8 mouse cellular contexts compared by ENCODE assay signal in the genomic region with DNA sequence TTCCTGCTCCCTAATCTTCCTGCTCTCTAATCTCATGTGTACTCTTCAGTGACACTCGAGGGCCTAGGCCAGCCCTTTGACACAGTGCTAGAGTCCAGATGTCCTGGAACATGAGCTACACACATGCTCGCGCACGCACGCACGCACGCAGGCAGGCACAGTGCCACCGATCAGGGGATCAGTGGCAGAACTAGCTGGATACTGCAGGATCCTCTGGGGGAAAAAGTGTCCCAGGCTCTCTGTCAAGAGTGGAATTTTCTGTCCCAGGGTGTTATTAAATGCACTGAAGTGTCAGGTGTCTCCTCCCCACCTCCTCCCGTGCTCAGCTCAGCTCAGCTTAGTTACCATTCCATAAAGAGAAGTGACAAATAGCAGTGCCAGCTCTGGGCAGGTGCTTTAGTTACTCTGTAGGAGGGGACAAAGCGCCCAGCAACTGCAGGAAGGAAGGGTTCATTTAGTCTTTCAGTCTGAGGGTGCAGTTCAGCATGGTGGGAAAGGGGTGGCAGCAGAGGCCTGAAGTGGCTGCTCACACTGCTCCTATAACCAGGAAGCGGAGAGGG. TPM values are rescaled to one million over a fixed set of nuclear protein-coding genes. Genes with fewer than 3 reads are reported as not detected.
A peak's percentile ranks its signal among the peaks of the same experiment; 100 is the strongest.
DNase-seq lines count a peak whose midpoint lies in the region; ATAC-seq and TF ChIP-seq lines count a peak whose summit lies in the region.

No protein-coding gene starts in this region.

- H3K4me1 ChIP-seq in E14TG2a.4 (replicated peaks; ENCODE audit: low read depth, low read length): peaks cover 31% of the 10 kb centered on the region
- H3K4me1 ChIP-seq in embryonic fibroblast, embryonic 13.5 days (ENCODE audit: control insufficient read depth, insufficient read depth, low read length): no peaks in the 10 kb centered on the region

- ATAC-seq in inflammation-experienced regulatory T-cells, adult 6 months: no peak

- DNase-seq in heart, adult 11 months: peak; percentile 96
- no peak for DNase-seq in heart, adult 9 months (ENCODE audit: low spot score in 2 of 2)
- DNase-seq in kidney, postnatal 36 days: peak; percentile 66
- no peak for DNase-seq in right cerebral cortex, postnatal 25 days
- no peak for DNase-seq in ovary, postnatal 10 days (ENCODE audit: low spot score)

- peak; percentile 12 for TF ChIP-seq CTCF in E14TG2a.4 (conservative IDR thresholded peaks at IDR 0.05; ENCODE audit: low read length)
- peak; percentile 15; the same call in 1 of the 2 replicates for TF ChIP-seq CTCF in embryonic fibroblast, embryonic 13.5 days (IDR thresholded peaks at IDR 0.05; ENCODE audit: borderline replicate concordance, insufficient read depth, low read length)

- peaks cover 2% of the 10 kb centered on the region for H3K36me3 ChIP-seq in E14TG2a.4 (ENCODE audit: insufficient read depth, low read length)

- H3K9me3 ChIP-seq in E14TG2a.4 (ENCODE audit: low read length): no peaks in the 10 kb centered on the region

- TF ChIP-seq POLR2A in embryonic fibroblast, embryonic 13.5 days (IDR thresholded peaks at IDR 0.05; ENCODE audit: low read depth, low read length): no peak

- H3K4me3 ChIP-seq in E14TG2a.4 (replicated peaks; ENCODE audit: low read length): no peak overlapping the region
- no peak overlapping the region for H3K4me3 ChIP-seq in embryonic fibroblast, embryonic 13.5 days (ENCODE audit: insufficient read depth, low read length)

- H3K27me3 ChIP-seq in E14TG2a.4 (ENCODE audit: insufficient read depth, low read length): no peaks in the 10 kb centered on the region

- no peak overlapping the region for H3K27ac ChIP-seq in embryonic fibroblast, embryonic 13.5 days (ENCODE audit: insufficient read depth, low read length)

RNA-seq across cellular contexts. Expression of a gene that starts 7.4 kb away (rescaled TPM):
- 154 and 171 TPM in 2 replicates for polyA plus RNA-seq in embryonic fibroblast, embryonic 13.5 days (2011; ENCODE audit: insufficient read length, low read depth, missing spikeins)
- polyA plus RNA-seq in inflammation-experienced regulatory T-cells, adult 6 months (2017; shearing (Covaris generic)): 100 to 1,000 TPM; 393 to 568 (median 531) TPM

RNA-seq across cellular contexts. Expression of a gene that starts 18.5 kb away (rescaled TPM):
- 4.4 and 4.9 TPM in 2 replicates for polyA plus RNA-seq in embryonic fibroblast, embryonic 13.5 days (2011; ENCODE audit: insufficient read length, low read depth, missing spikeins)
- 1 to 10 TPM in 2 of 3 experiments, not detected in 1; 2.6 to 3.5 TPM for polyA plus RNA-seq in inflammation-experienced regulatory T-cells, adult 6 months (2017; shearing (Covaris generic))

RNA-seq across cellular contexts. Expression of a gene that starts 22.8 kb away (rescaled TPM):
- 99.2 and 103 TPM in 2 replicates for polyA plus RNA-seq in embryonic fibroblast, embryonic 13.5 days (2011; ENCODE audit: insufficient read length, low read depth, missing spikeins)
- 100 to 1,000 TPM; 101 to 149 (median 103) TPM for polyA plus RNA-seq in inflammation-experienced regulatory T-cells, adult 6 months (2017; shearing (Covaris generic))

RNA-seq across cellular contexts. Expression of a gene that starts 22.8 kb away (rescaled TPM):
- polyA plus RNA-seq in embryonic fibroblast, embryonic 13.5 days (2011; ENCODE audit: insufficient read length, low read depth, missing spikeins): 3.1 and 8.1 TPM in 2 replicates
- 1 to 10 TPM; 2.7 to 5.1 (median 4.0) TPM for polyA plus RNA-seq in inflammation-experienced regulatory T-cells, adult 6 months (2017; shearing (Covaris generic))

RNA-seq across cellular contexts. Expression of a gene that starts 22.8 kb away (rescaled TPM):
- 42.6 and 42.8 TPM in 2 replicates for polyA plus RNA-seq in embryonic fibroblast, embryonic 13.5 days (2011; ENCODE audit: insufficient read length, low read depth, missing spikeins)
- 10 to 100 TPM; 40.7 to 74.7 (median 50.9) TPM for polyA plus RNA-seq in inflammation-experienced regulatory T-cells, adult 6 months (2017; shearing (Covaris generic))

Comparison
In these comparisons a context has a peak if more than half of its experiments do, and no peak if none do; other contexts are left out.
1. DNase-seq: peak in heart, adult 11 months (single experiment) and kidney, postnatal 36 days (2 of 2); none in heart, adult 9 months (0 of 2), right cerebral cortex, postnatal 25 days (single experiment) and ovary, postnatal 10 days (single experiment).